In the genomic region with DNA sequence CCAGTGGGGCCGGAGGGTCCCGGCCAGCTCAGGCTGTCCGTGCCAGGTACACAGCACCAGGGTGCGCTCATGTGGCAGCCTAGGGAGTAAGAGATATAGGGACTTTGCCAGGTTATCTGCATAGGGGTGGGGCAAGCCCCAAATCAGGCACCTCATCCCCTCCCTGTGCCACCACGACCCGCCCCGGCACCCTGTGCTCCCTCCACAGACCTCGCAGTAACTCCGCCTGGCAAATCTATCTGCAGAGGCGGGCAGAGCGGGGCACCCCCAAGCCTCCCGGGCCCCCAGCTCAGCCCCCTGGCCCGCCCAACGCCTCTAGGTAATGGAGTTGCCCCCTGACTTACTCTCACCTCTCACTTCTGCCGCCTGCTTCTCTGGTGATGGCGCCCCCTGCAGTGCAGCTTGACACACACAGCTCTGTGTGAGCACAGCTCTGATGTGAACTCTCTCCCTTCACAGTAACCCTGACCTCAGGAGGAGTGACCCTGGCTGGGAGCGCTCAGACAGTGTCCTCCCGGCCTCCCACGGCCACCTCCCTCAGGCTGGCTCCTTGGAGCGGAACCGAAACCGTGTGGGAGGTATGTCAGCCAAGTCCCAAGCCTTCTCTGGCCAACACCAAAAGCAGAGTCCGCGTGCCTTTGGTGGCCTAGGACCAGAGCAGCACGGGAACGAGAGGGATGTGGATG, we compare ENCODE assay signal across 10 mouse cellular contexts. TPM values are rescaled to one million over a fixed set of nuclear protein-coding genes. Genes with fewer than 3 reads are reported as not detected.
DNase-seq lines count a peak whose midpoint lies in the region; TF ChIP-seq lines count a peak whose summit lies in the region.
"Had no signal": no experiment of that assay in that cellular context is flagged by ENCODE, and none has a peak within 500 bp of the region (broad histone marks: within the 10 kb centered on the region; RNA-seq: fewer than 3 reads in every experiment).

No protein-coding gene starts in this region.

- TF ChIP-seq EP300 in heart, adult 2 months (IDR thresholded peaks at IDR 0.05; ENCODE audit: insufficient read depth, low read depth, low read length): no peak

- no peak for TF ChIP-seq POLR2A in heart, adult 2 months (IDR thresholded peaks at IDR 0.05; ENCODE audit: insufficient read depth, low read depth, low read length)

- no peak overlapping the region for H3K4me3 ChIP-seq in heart, adult 2 months
- H3K4me3 ChIP-seq in E14TG2a.4 (replicated peaks; ENCODE audit: low read length): peak overlapping the region; percentile 73
- H3K4me3 ChIP-seq: neural tube, embryonic 12.5 days had no signal

- no peaks in the 10 kb centered on the region for H3K27me3 ChIP-seq in heart, adult 2 months (ENCODE audit: control insufficient read depth, insufficient read depth, low read length)
- H3K27me3 ChIP-seq in E14TG2a.4 (ENCODE audit: insufficient read depth, low read length): 0 out of 2 replicates have a peak, but pooled peaks cover 4% of the 10 kb centered on the region
- H3K27me3 ChIP-seq: neural tube, embryonic 12.5 days had no signal

- intact Hi-C loops in heart, adult 2 months (cut with DNase I): loop anchor here (5.0 to 10.0 kb wide), 2 partner anchors 154 to 196 kb away; a partner anchor contains a TSS
- intact Hi-C loops in heart, postnatal 25 days (cut with DNase I): no loop called here
- intact Hi-C loops in left cerebral cortex, postnatal 14 days (cut with DNase I): loop anchor here (5.0 kb wide), 2 partner anchors 46 to 66 kb away; a partner anchor contains a TSS

- H3K27ac ChIP-seq in heart, adult 2 months: no peak overlapping the region
- H3K27ac ChIP-seq: neural tube, embryonic 12.5 days had no signal

- no peaks in the 10 kb centered on the region for H3K36me3 ChIP-seq in heart, adult 2 months (ENCODE audit: control insufficient read depth, insufficient read depth, low read length)
- H3K36me3 ChIP-seq in E14TG2a.4 (ENCODE audit: insufficient read depth, low read length): peaks cover 88% of the 10 kb centered on the region

- TF ChIP-seq CTCF in heart, adult 2 months (IDR thresholded peaks at IDR 0.05): peak; percentile 55
- peak; percentile 56 for TF ChIP-seq CTCF in E14TG2a.4 (conservative IDR thresholded peaks at IDR 0.05; ENCODE audit: low read length)

- no peak for DNase-seq in heart, adult 2 months
- no peak for DNase-seq in heart, postnatal 25 days (ENCODE audit: low spot score)
- peak; percentile 73 for DNase-seq in kidney, adult 11 months
- peak; percentile 47 for DNase-seq in lung, postnatal 36 days
- no peak for DNase-seq in frontal cortex, postnatal 36 days (ENCODE audit: low spot score in 2 of 2)
- DNase-seq in left cerebral cortex, postnatal 14 days (ENCODE audit: low spot score in 2 of 2): no peak
- DNase-seq in urinary bladder, postnatal 14 days (ENCODE audit: low spot score): no peak

- H3K9ac ChIP-seq in heart, adult 2 months (ENCODE audit: low read depth, low read length): no peak overlapping the region
- H3K9ac ChIP-seq: neural tube, embryonic 12.5 days had no signal

- H3K4me1 ChIP-seq in heart, adult 2 months (ENCODE audit: control insufficient read depth, insufficient read depth, low read length): no peaks in the 10 kb centered on the region
- H3K4me1 ChIP-seq in E14TG2a.4 (replicated peaks; ENCODE audit: low read depth, low read length): peaks cover 62% of the 10 kb centered on the region

- 91% methylated on average over 26 of the region's 26 CpGs for WGBS in heart, adult 2 months

- no peaks in the 10 kb centered on the region for H3K79me2 ChIP-seq in heart, adult 2 months (replicated peaks; ENCODE audit: control insufficient read depth, insufficient read depth, low read length)

- no peaks in the 10 kb centered on the region for H3K9me3 ChIP-seq in E14TG2a.4 (ENCODE audit: low read length)
- H3K9me3 ChIP-seq: neural tube, embryonic 12.5 days had no signal

RNA-seq across cellular contexts. Expression of a gene that starts 7.1 kb away (rescaled TPM):
- total RNA-seq in heart, adult 2 months (2021): not detected
- 0.31 TPM in 1 of 2 replicates, not detected in the other for polyA plus RNA-seq in heart, adult 2 months (2012; rRNA removed)
- not detected for total RNA-seq in heart, postnatal 25 days (2021)
- 1 to 10 TPM in 1 of 2 experiments, under 1 TPM in 1; 0.51 to 1.2 TPM for total RNA-seq in left cerebral cortex, postnatal 14 days (2021)
- total RNA-seq: hematopoietic stem cell, adult 5-6 weeks had no signal
- polyA plus RNA-seq: neural tube, embryonic 12.5 days had no signal

RNA-seq across cellular contexts. Expression of a gene that starts 10.5 kb away (rescaled TPM):
- not detected for total RNA-seq in heart, adult 2 months (2021)
- not detected in 2 replicates for polyA plus RNA-seq in heart, adult 2 months (2012; rRNA removed)
- total RNA-seq in heart, postnatal 25 days (2021): not detected
- total RNA-seq in left cerebral cortex, postnatal 14 days (2021): not detected
- total RNA-seq: hematopoietic stem cell, adult 5-6 weeks had no signal
- polyA plus RNA-seq: neural tube, embryonic 12.5 days had no signal

RNA-seq across cellular contexts. Expression of a gene that starts 30.4 kb away (rescaled TPM):
- total RNA-seq in heart, adult 2 months (2021): under 1 TPM; 0.34 to 0.98 TPM
- polyA plus RNA-seq in heart, adult 2 months (2012; rRNA removed): 0.29 and 0.59 TPM in 2 replicates
- total RNA-seq in heart, postnatal 25 days (2021): under 1 TPM; 0.36 to 0.42 TPM
- not detected for total RNA-seq in left cerebral cortex, postnatal 14 days (2021)

RNA-seq across cellular contexts. Expression of a gene that starts 38.5 kb away (rescaled TPM):
- 10 to 100 TPM; 50.8 to 58.7 TPM for total RNA-seq in heart, adult 2 months (2021)
- 65.0 and 80.9 TPM in 2 replicates for polyA plus RNA-seq in heart, adult 2 months (2012; rRNA removed)
- total RNA-seq in heart, postnatal 25 days (2021): 10 to 100 TPM; 48.0 to 54.0 TPM
- 10 to 100 TPM; 67.3 to 69.1 TPM for total RNA-seq in left cerebral cortex, postnatal 14 days (2021)

RNA-seq across cellular contexts. Expression of a gene that starts 38.8 kb away (rescaled TPM):
- total RNA-seq in heart, adult 2 months (2021): 100 to 1,000 TPM; 532 to 626 TPM
- polyA plus RNA-seq in heart, adult 2 months (2012; rRNA removed): 632 and 932 TPM in 2 replicates
- 100 to 1,000 TPM; 550 to 562 TPM for total RNA-seq in heart, postnatal 25 days (2021)
- total RNA-seq in left cerebral cortex, postnatal 14 days (2021): 100 to 1,000 TPM; 120 to 125 TPM

Comparison
In these comparisons a context has a peak if more than half of its experiments do, and no peak if none do; other contexts are left out.
1. DNase-seq: peak in kidney, adult 11 months (single experiment) and lung, postnatal 36 days (single experiment); none in heart, adult 2 months (0 of 2), heart, postnatal 25 days (single experiment), frontal cortex, postnatal 36 days (0 of 2), left cerebral cortex, postnatal 14 days (0 of 2) and urinary bladder, postnatal 14 days (single experiment).